Mouse (Mus musculus): Measurements from ENCODE around the gene B020004J07Rik. TPM values are rescaled to one million over a fixed set of nuclear protein-coding genes. Genes with fewer than 3 reads are reported as not detected.

Gene B020004J07Rik
- not detected in 2 replicates for polyA plus RNA-seq (2012; rRNA removed; ENCODE audit: low replicate concordance)

DNA sequence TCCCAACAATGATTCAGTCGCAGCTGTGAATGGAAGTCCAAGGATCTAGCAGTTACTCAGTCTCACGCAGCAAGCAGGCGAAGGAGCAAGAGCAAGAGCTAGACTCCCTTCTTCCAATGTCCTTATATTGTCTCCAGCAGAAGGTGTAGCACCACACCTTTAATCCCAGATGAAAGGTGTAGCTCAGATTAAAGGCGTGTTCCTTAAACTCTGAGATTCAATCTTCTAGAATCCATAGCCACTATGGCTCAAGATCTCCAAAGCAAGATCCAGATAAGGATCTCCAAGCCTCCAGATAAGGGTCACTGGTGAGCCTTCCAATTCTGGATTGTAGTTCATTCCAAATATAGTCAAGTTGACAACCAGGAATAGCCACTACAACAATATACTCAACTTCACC is at the start of gene B020004J07Rik:
Gene B020004J07Rik, minus strand, starts transcription at position 101 of the 400 bp plus-strand sequence.

Other genes with a start within 250 kb of the B020004J07Rik start
- 20.8 and 28.7 TPM in 2 replicates for gene Leprot, start 196.3 kb downstream of the B020004J07Rik start, polyA plus RNA-seq (2012; rRNA removed; ENCODE audit: low replicate concordance)
- 0.43 and 0.70 TPM in 2 replicates for gene Lepr, start 126.6 kb downstream of the B020004J07Rik start, polyA plus RNA-seq (2012; rRNA removed; ENCODE audit: low replicate concordance)
- not detected in 2 replicates for gene C130073F10Rik, start 49.8 kb upstream of the B020004J07Rik start, polyA plus RNA-seq (2012; rRNA removed; ENCODE audit: low replicate concordance)
- gene Gm12800, start 65.1 kb upstream of the B020004J07Rik start, polyA plus RNA-seq (2012; rRNA removed; ENCODE audit: low replicate concordance), result not detected in 2 replicates
- not detected in 2 replicates for gene Gm12794, start 96.4 kb upstream of the B020004J07Rik start, polyA plus RNA-seq (2012; rRNA removed; ENCODE audit: low replicate concordance)
- gene Gm12790, start 137.0 kb upstream of the B020004J07Rik start, polyA plus RNA-seq (2012; rRNA removed; ENCODE audit: low replicate concordance), result not detected in 2 replicates
- gene Gm12789, start 142.6 kb upstream of the B020004J07Rik start, polyA plus RNA-seq (2012; rRNA removed; ENCODE audit: low replicate concordance), result not detected in 2 replicates
- gene Pde4b, start 243.5 kb upstream of the B020004J07Rik start, polyA plus RNA-seq (2012; rRNA removed; ENCODE audit: low replicate concordance), result 1.1 and 1.2 TPM in 2 replicates

Measured in duodenum, adult 2 months (tissue).